Mouse (Mus musculus) midbrain, embryonic 11.5 days (tissue): Measurements from ENCODE around the gene Snai1. TPM values are rescaled to one million over a fixed set of nuclear protein-coding genes. Genes with fewer than 3 reads are reported as not detected.

Source experiments
- ATAC-seq: fragments of 200-750 bp; cut with Nextera tagmentation; 2 replicates; pipeline ENCODE4 v1.8.0; 2017; ENCODE audit warnings: moderate TSS enrichment, moderate library complexity; ENCODE audit not compliant: low FRiP score
- DNase-seq: peaks from one replicate; pipeline ENCODE4 v3.0.0; 2015; ENCODE audit warnings: low spot score; ENCODE audit errors: missing footprints
- H3K27ac ChIP-seq: fragments of 300-500 bp; sonication (generic); 2 replicates; pipeline ENCODE4 v1.5.1; 2014; ENCODE audit warnings: low read depth, low read length
- H3K27me3 ChIP-seq: fragments of 300-500 bp; sonication (generic); 2 replicates; pipeline ENCODE4 v1.6.1; 2014; ENCODE audit warnings: mild to moderate bottlenecking, low read length, moderate library complexity, mixed read lengths; ENCODE audit not compliant: control insufficient read depth, insufficient read depth
- H3K36me3 ChIP-seq: fragments of 300-500 bp; sonication (generic); 2 replicates; pipeline ENCODE4 v1.6.1; 2014; ENCODE audit warnings: mild to moderate bottlenecking, low read length, moderate library complexity, mixed read lengths; ENCODE audit not compliant: control insufficient read depth, insufficient read depth
- H3K4me1 ChIP-seq: fragments of 300-500 bp; sonication (generic); 2 replicates; pipeline ENCODE4 v1.6.1; 2014; ENCODE audit warnings: low read length; ENCODE audit not compliant: control insufficient read depth, insufficient read depth
- H3K4me2 ChIP-seq: fragments of 300-500 bp; sonication (generic); 2 replicates; pipeline ENCODE4 v1.6.1; 2014; ENCODE audit warnings: mild to moderate bottlenecking, moderate library complexity
- H3K4me3 ChIP-seq: fragments of 300-500 bp; sonication (generic); 2 replicates; pipeline ENCODE4 v1.5.1; 2014; ENCODE audit warnings: low read depth, low read length
- H3K9ac ChIP-seq: fragments of 300-500 bp; sonication (generic); 2 replicates; pipeline ENCODE4 v1.6.1; 2014; ENCODE audit warnings: low read length
- H3K9me3 ChIP-seq: fragments of 300-500 bp; sonication (generic); 2 replicates; pipeline ENCODE4 v1.6.1; 2016; ENCODE audit warnings: low read length; ENCODE audit not compliant: control insufficient read depth
- WGBS: fragments of 180-500 bp; shearing (Covaris S2); extraction: QIAGEN DNeasy Blood & Tissue Kit; methylation state at CpG from one replicate; pipeline ENCODE4 v1.1.7; 2014; 5-methylcytosine and 5-hydroxymethylcytosine counted together
- polyA plus RNA-seq: library from polyadenylated mRNA; unstranded; fragments of >200 nt; fragmentation: Nextera tagmentation; extraction: Ambion mirVana; gene quantifications from 2 replicates; pipeline ENCODE4 v1.2.1, GENCODE M21; 2014

Gene Snai1
- 18.4 and 20.8 TPM in 2 replicates for polyA plus RNA-seq

GRCm38 (mm10) chr2:167537476-167538297 is at the start of gene Snai1:
TSS of gene Snai1 (plus strand) at chr2:167538195.
- peak; percentile 99 for DNase-seq
- Histone ChIP-seq H3K9ac (peak within 1 kb of the TSS; percentile 49), H3K27ac (no peak within 1 kb of the TSS), H3K9me3 (no peaks in the 10 kb centered on the region), H3K27me3 (peaks cover 46% of the 10 kb centered on the region), H3K4me2 (peak within 1 kb of the TSS; percentile 57), H3K4me1 (peaks cover 24% of the 10 kb centered on the region), H3K4me3 (peak within 1 kb of the TSS; percentile 38), H3K36me3 (no peaks in the 10 kb centered on the region)
- WGBS = 1% methylated on average over 58 of the region's 58 CpGs
- peak; percentile 96 for ATAC-seq

- no peaks in the 10 kb centered on the region for H3K27me3 ChIP-seq
- H3K27ac ChIP-seq = no peak overlapping the region
- ATAC-seq (no peak), DNase-seq (no peak)
- peaks cover 16% of the 10 kb centered on the region for H3K4me1 ChIP-seq
- no peak overlapping the region for H3K9ac ChIP-seq
- no peak overlapping the region; the same call in 1 of the 2 replicates for H3K4me2 ChIP-seq
- H3K9me3 ChIP-seq = no peaks in the 10 kb centered on the region
- 0 out of 2 replicates have a peak overlapping the region, but pooled peaks have one; percentile 100 for H3K4me3 ChIP-seq
- WGBS = 83% methylated on average over 4 of the region's 4 CpGs
- H3K36me3 ChIP-seq = no peaks in the 10 kb centered on the region
Measured at GRCm38 (mm10) chr2:167490813-167491525, 47.0 kb upstream of the Snai1 start.

GRCm38 (mm10) chr2:167491757-167492708 is 46.0 kb upstream of the Snai1 start, which contains the start of gene Rnf114:
TSS of gene Rnf114 (plus strand) at chr2:167492645.
- Histone ChIP-seq H3K4me1 (peaks cover 16% of the 10 kb centered on the region), H3K9ac (peak within 1 kb of the TSS; percentile 91), H3K27ac (peak within 1 kb of the TSS; percentile 99), H3K36me3 (no peaks in the 10 kb centered on the region), H3K9me3 (no peaks in the 10 kb centered on the region), H3K27me3 (no peaks in the 10 kb centered on the region), H3K4me3 (peak within 1 kb of the TSS; percentile 100), H3K4me2 (peak within 1 kb of the TSS; percentile 86)
- 4% methylated on average over 46 of the region's 52 CpGs for WGBS
- peak; percentile 84 for DNase-seq
- ATAC-seq = peak; percentile 41; the same call in 1 of the 2 replicates

GRCm38 (mm10) chr2:167492713-167493636 is 45.0 kb upstream of the Snai1 start, which contains the start of gene Spata2:
TSS of gene Spata2 (minus strand) at chr2:167492887.
- H3K4me1 ChIP-seq = peaks cover 16% of the 10 kb centered on the region

GRCm38 (mm10) chr2:167496437-167496836 is 41.6 kb upstream of the Snai1 start:
- DNase-seq (no peak), ATAC-seq (no peak)
- WGBS = 87% methylated on average over 7 of the region's 7 CpGs
- Histone ChIP-seq H3K36me3 (no peaks in the 10 kb centered on the region), H3K4me3 (no peak overlapping the region), H3K9me3 (no peaks in the 10 kb centered on the region), H3K27me3 (no peaks in the 10 kb centered on the region), H3K9ac (no peak overlapping the region), H3K4me1 (peaks cover 12% of the 10 kb centered on the region), H3K4me2 (no peak overlapping the region), H3K27ac (no peak overlapping the region)

More at GRCm38 (mm10) chr2:167492713-167493636, 45.0 kb upstream of the Snai1 start, which contains the start of gene Spata2:
- Histone ChIP-seq H3K36me3 (no peaks in the 10 kb centered on the region), H3K9ac (peak within 1 kb of the TSS; percentile 91), H3K4me3 (peak within 1 kb of the TSS; percentile 100), H3K9me3 (no peaks in the 10 kb centered on the region), H3K27ac (peak within 1 kb of the TSS; percentile 99), H3K27me3 (no peaks in the 10 kb centered on the region), H3K4me2 (peak within 1 kb of the TSS; percentile 86)
- WGBS = 2% methylated on average over 57 of the region's 63 CpGs
- peak; percentile 99 for DNase-seq
- peak; percentile 90 for ATAC-seq

- Histone ChIP-seq H3K27ac (no peak overlapping the region), H3K9me3 (no peaks in the 10 kb centered on the region), H3K4me2 (no peak overlapping the region), H3K27me3 (no peaks in the 10 kb centered on the region), H3K36me3 (no peaks in the 10 kb centered on the region), H3K9ac (no peak overlapping the region), H3K4me1 (peaks cover 4% of the 10 kb centered on the region; the same call in 1 of the 2 replicates), H3K4me3 (no peak overlapping the region)
- WGBS = 86% methylated on average over 5 of the region's 5 CpGs
- DNase-seq (peak; percentile 90), ATAC-seq (no peak)
Measured at GRCm38 (mm10) chr2:167497272-167497671, 40.7 kb upstream of the Snai1 start.

- Histone ChIP-seq H3K27me3 (no peaks in the 10 kb centered on the region), H3K9me3 (no peaks in the 10 kb centered on the region), H3K9ac (no peak overlapping the region), H3K4me1 (peaks cover 16% of the 10 kb centered on the region), H3K4me3 (peak overlapping the region; percentile 98), H3K36me3 (no peaks in the 10 kb centered on the region; the same call in 1 of the 2 replicates), H3K4me2 (peak overlapping the region; percentile 73), H3K27ac (no peak overlapping the region)
- DNase-seq (no peak), ATAC-seq (0 out of 2 replicates have a peak, but pooled peaks have one; percentile 6)
- 52% methylated on average over 13 of the region's 13 CpGs for WGBS
Measured at GRCm38 (mm10) chr2:167502554-167503252, 35.3 kb upstream of the Snai1 start.
